Comparison of ENCODE assay signal across 25 mouse cellular contexts in genomic region chr16:76725271-76725670, GRCm38 (mm10).
DNase-seq lines count a peak whose midpoint lies in the region; ATAC-seq lines count a peak whose summit lies in the region.
"Had no signal": no experiment of that assay in that cellular context is flagged by ENCODE, and none has a peak within 500 bp of the region (broad histone marks: within the 10 kb centered on the region; RNA-seq: fewer than 3 reads in every experiment).

No protein-coding gene starts in this region.

- 24% methylated on average over 8 of the region's 8 CpGs for WGBS in kidney, embryonic 15.5 days
- WGBS in neural tube, embryonic 11.5 days: 19% methylated on average over 8 of the region's 8 CpGs
- 80% methylated on average over 8 of the region's 8 CpGs for WGBS in embryonic facial prominence, embryonic 10.5 days

- H3K27ac ChIP-seq in kidney, embryonic 15.5 days: no peak overlapping the region
- H3K27ac ChIP-seq in neural tube, embryonic 11.5 days (ENCODE audit: low read depth, low read length): no peak overlapping the region
- no peak overlapping the region for H3K27ac ChIP-seq in embryonic facial prominence, embryonic 10.5 days (replicated peaks)
- H3K27ac ChIP-seq: forebrain, embryonic 15.5 days; liver, embryonic 12.5 days; midbrain, embryonic 12.5 days; stomach, embryonic 15.5 days had no signal

- intact Hi-C loops in left cerebral cortex, postnatal 10 days (cut with DNase I): no loop called here

- H3K4me3 ChIP-seq in kidney, embryonic 15.5 days (replicated peaks): no peak overlapping the region
- H3K4me3 ChIP-seq in neural tube, embryonic 11.5 days (ENCODE audit: low read depth, low read length): no peak overlapping the region
- H3K4me3 ChIP-seq in embryonic facial prominence, embryonic 10.5 days: no peak overlapping the region
- H3K4me3 ChIP-seq: forebrain, embryonic 15.5 days; liver, embryonic 12.5 days; midbrain, embryonic 12.5 days; myocyte; stomach, embryonic 15.5 days had no signal

- H3K9ac ChIP-seq in kidney, embryonic 15.5 days: no peak overlapping the region
- no peak overlapping the region for H3K9ac ChIP-seq in neural tube, embryonic 11.5 days (ENCODE audit: low read length)
- H3K9ac ChIP-seq: forebrain, embryonic 15.5 days; liver, embryonic 12.5 days; liver, postnatal 0 days; midbrain, embryonic 12.5 days; stomach, embryonic 15.5 days had no signal

- H3K36me3 ChIP-seq in kidney, embryonic 15.5 days: no peaks in the 10 kb centered on the region
- no peaks in the 10 kb centered on the region for H3K36me3 ChIP-seq in neural tube, embryonic 11.5 days (ENCODE audit: control insufficient read depth, insufficient read depth, low read length)
- H3K36me3 ChIP-seq in embryonic facial prominence, embryonic 10.5 days (replicated peaks): no peaks in the 10 kb centered on the region
- H3K36me3 ChIP-seq: forebrain, embryonic 15.5 days; liver, embryonic 12.5 days; midbrain, embryonic 12.5 days; stomach, embryonic 15.5 days had no signal

- ATAC-seq in kidney, embryonic 15.5 days (replicated peaks; ENCODE audit: low FRiP score): peak; percentile 97
- peak; percentile 63 for ATAC-seq in neural tube, embryonic 11.5 days (ENCODE audit: insufficient read depth, low FRiP score, low TSS enrichment)
- ATAC-seq: activated CD4-positive, CD25-positive, alpha-beta regulatory T cell, adult 4 months; forebrain, embryonic 15.5 days; intestine, embryonic 16.5 days; liver, embryonic 12.5 days; liver, postnatal 0 days had no signal

- no peak overlapping the region for H3K4me2 ChIP-seq in kidney, embryonic 15.5 days
- no peak overlapping the region for H3K4me2 ChIP-seq in neural tube, embryonic 11.5 days (ENCODE audit: low read depth)
- H3K4me2 ChIP-seq: forebrain, embryonic 15.5 days; heart, embryonic 11.5 days; liver, embryonic 12.5 days; midbrain, embryonic 12.5 days; stomach, embryonic 15.5 days had no signal

- H3K9me3 ChIP-seq in kidney, embryonic 15.5 days (replicated peaks): no peaks in the 10 kb centered on the region
- H3K9me3 ChIP-seq in neural tube, embryonic 11.5 days (ENCODE audit: control insufficient read depth, low read length): no peaks in the 10 kb centered on the region
- H3K9me3 ChIP-seq in embryonic facial prominence, embryonic 10.5 days: no peaks in the 10 kb centered on the region
- H3K9me3 ChIP-seq: forebrain, embryonic 15.5 days; liver, embryonic 12.5 days; midbrain, embryonic 12.5 days; stomach, embryonic 15.5 days had no signal

- DNase-seq in embryo, embryonic 10 days (ENCODE audit: low spot score): peak; percentile 30
- DNase-seq in embryo, embryonic 9.5 days (ENCODE audit: extremely low spot score): no peak
- no peak for DNase-seq in kidney, adult 8-10 months
- peak; percentile 31 for DNase-seq in embryo, embryonic 10.5 days (ENCODE audit: low spot score)
- peak; percentile 30 for DNase-seq in neural tube, embryonic 11.5 days (ENCODE audit: low spot score)
- DNase-seq in embryonic facial prominence, embryonic 10.5 days (ENCODE audit: low spot score): no peak
- no peak for DNase-seq in left cerebral cortex, postnatal 10 days (ENCODE audit: extremely low spot score in 1 of 2, low spot score in 2 of 2)
- DNase-seq: adrenal gland, adult 2 months; cerebellum, adult 2 months; gastrocnemius, postnatal 25 days; heart, adult 18-20 months; kidney, postnatal 36 days; liver, postnatal 0 days; lung, postnatal 36 days; thymus, postnatal 14 days had no signal

- peaks cover 6% of the 10 kb centered on the region; the same call in 1 of the 2 replicates for H3K4me1 ChIP-seq in kidney, embryonic 15.5 days
- no peaks in the 10 kb centered on the region for H3K4me1 ChIP-seq in neural tube, embryonic 11.5 days (ENCODE audit: control insufficient read depth, insufficient read depth, low read length)
- no peaks in the 10 kb centered on the region for H3K4me1 ChIP-seq in embryonic facial prominence, embryonic 10.5 days
- H3K4me1 ChIP-seq: liver, embryonic 12.5 days; midbrain, embryonic 12.5 days; stomach, embryonic 15.5 days had no signal

- H3K27me3 ChIP-seq in kidney, embryonic 15.5 days: no peaks in the 10 kb centered on the region
- H3K27me3 ChIP-seq in neural tube, embryonic 11.5 days (ENCODE audit: control insufficient read depth, insufficient read depth, low read length): no peaks in the 10 kb centered on the region
- H3K27me3 ChIP-seq in embryonic facial prominence, embryonic 10.5 days (replicated peaks; ENCODE audit: low read depth, poor library complexity, severe bottlenecking): no peaks in the 10 kb centered on the region
- H3K27me3 ChIP-seq: CH12.LX; forebrain, embryonic 15.5 days; liver, embryonic 12.5 days; midbrain, embryonic 12.5 days; stomach, embryonic 15.5 days had no signal

Comparison
In these comparisons a context has a peak if more than half of its experiments do, and no peak if none do; other contexts are left out.
1. DNase-seq: peak in embryo, embryonic 10 days (single experiment), embryo, embryonic 10.5 days (single experiment) and neural tube, embryonic 11.5 days (single experiment); none in embryo, embryonic 9.5 days (single experiment), kidney, adult 8-10 months (0 of 2), embryonic facial prominence, embryonic 10.5 days (single experiment) and left cerebral cortex, postnatal 10 days (0 of 2).